ENCODE assay signal across 8 mouse cellular contexts in genomic region chr3:79842165-79842564, GRCm38 (mm10). TPM values are rescaled to one million over a fixed set of nuclear protein-coding genes. Genes with fewer than 3 reads are reported as not detected.
DNase-seq lines count a peak whose midpoint lies in the region; ATAC-seq lines count a peak whose summit lies in the region.

No protein-coding gene starts in this region.

- peak overlapping the region; percentile 65 for H3K4me2 ChIP-seq in heart, embryonic 15.5 days

- intact Hi-C loops in left cerebral cortex, postnatal 4 days (cut with DNase I) = no loop called here

- peak overlapping the region; percentile 84 for H3K27ac ChIP-seq in heart, embryonic 15.5 days

- H3K9ac ChIP-seq in heart, embryonic 15.5 days = peak overlapping the region; percentile 54

- H3K36me3 ChIP-seq in heart, embryonic 15.5 days = peaks cover 6% of the 10 kb centered on the region; the same call in 1 of the 2 replicates

- H3K9me3 ChIP-seq in heart, embryonic 15.5 days (replicated peaks) = no peaks in the 10 kb centered on the region

- peak; percentile 53 for DNase-seq in left cerebral cortex, postnatal 4 days
- no peak for DNase-seq in left cerebral cortex, adult 9 months (ENCODE audit: low spot score in 2 of 2)
- DNase-seq in embryo, embryonic 10 days (ENCODE audit: low spot score) = peak; percentile 94
- peak; percentile 79 for DNase-seq in kidney, postnatal 14 days
- peak; percentile 8 for DNase-seq in spleen, adult 12 weeks (ENCODE audit: low spot score)
- no peak for DNase-seq in layer of hippocampus, postnatal 25 days (ENCODE audit: extremely low spot score in 1 of 2, low spot score in 1 of 2)

- peak overlapping the region; percentile 58 for H3K4me3 ChIP-seq in heart, embryonic 15.5 days

- H3K4me1 ChIP-seq in heart, embryonic 15.5 days (replicated peaks) = 0 out of 2 replicates have a peak, but pooled peaks cover 6% of the 10 kb centered on the region

- ATAC-seq in heart, embryonic 15.5 days (replicated peaks; ENCODE audit: insufficient number of reproducible peaks, insufficient read depth, low FRiP score, low read depth) = 0 out of 2 replicates have a peak, but pooled peaks have one; percentile 29
- ATAC-seq in megakaryocyte, adult 5-6 weeks (ENCODE audit: poor library complexity, severe bottlenecking) = peak; percentile 53

- WGBS in heart, embryonic 15.5 days = 7% methylated on average over 12 of the region's 12 CpGs

- no peaks in the 10 kb centered on the region for H3K27me3 ChIP-seq in heart, embryonic 15.5 days

RNA-seq across cellular contexts. Expression of gene Tmem144, which starts 10.4 kb away (rescaled TPM):
- total RNA-seq in left cerebral cortex, postnatal 4 days (2021) = 1 to 10 TPM; 2.8 to 3.6 TPM
- polyA plus RNA-seq in heart, embryonic 15.5 days (2015; fragmentation: Nextera tagmentation; extraction: Ambion mirVana) = 8.3 and 8.9 TPM in 2 replicates
- total RNA-seq in megakaryocyte, adult 5-6 weeks (2015) = 1.9 and 2.7 TPM in 2 replicates
- total RNA-seq in megakaryocyte, adult 5-6 weeks (2017) = 1.2 and 1.5 TPM in 2 replicates
- 10 to 100 TPM; 19.1 to 20.3 TPM for total RNA-seq in layer of hippocampus, postnatal 25 days (2021)

RNA-seq across cellular contexts. Expression of gene Fam198b, which starts 42.2 kb away (rescaled TPM):
- 1 to 10 TPM; 3.4 to 4.1 TPM for total RNA-seq in left cerebral cortex, postnatal 4 days (2021)
- 53.3 and 64.5 TPM in 2 replicates for polyA plus RNA-seq in heart, embryonic 15.5 days (2015; fragmentation: Nextera tagmentation; extraction: Ambion mirVana)
- 0.40 and 0.55 TPM in 2 replicates for total RNA-seq in megakaryocyte, adult 5-6 weeks (2015)
- total RNA-seq in megakaryocyte, adult 5-6 weeks (2017) = 0.73 and 1.0 TPM in 2 replicates
- total RNA-seq in layer of hippocampus, postnatal 25 days (2021) = 1 to 10 TPM; 5.4 to 6.9 TPM

Comparison
In these comparisons a context has a peak if more than half of its experiments do, and no peak if none do; other contexts are left out.
1. DNase-seq: peak in left cerebral cortex, postnatal 4 days (single experiment), embryo, embryonic 10 days (single experiment), kidney, postnatal 14 days (single experiment) and spleen, adult 12 weeks (single experiment); none in left cerebral cortex, adult 9 months (0 of 2) and layer of hippocampus, postnatal 25 days (0 of 2).
2. RNA of gene Tmem144, which starts 10.4 kb away (total RNA-seq): 19.1 to 20.3 TPM in layer of hippocampus, postnatal 25 days; 2.8 to 3.6 TPM in left cerebral cortex, postnatal 4 days and 1.2 to 2.7 TPM in megakaryocyte, adult 5-6 weeks; every median in the first group is over 4 times any median in the second.